1 mouse cellular context compared by ENCODE assay signal in the genomic region with DNA sequence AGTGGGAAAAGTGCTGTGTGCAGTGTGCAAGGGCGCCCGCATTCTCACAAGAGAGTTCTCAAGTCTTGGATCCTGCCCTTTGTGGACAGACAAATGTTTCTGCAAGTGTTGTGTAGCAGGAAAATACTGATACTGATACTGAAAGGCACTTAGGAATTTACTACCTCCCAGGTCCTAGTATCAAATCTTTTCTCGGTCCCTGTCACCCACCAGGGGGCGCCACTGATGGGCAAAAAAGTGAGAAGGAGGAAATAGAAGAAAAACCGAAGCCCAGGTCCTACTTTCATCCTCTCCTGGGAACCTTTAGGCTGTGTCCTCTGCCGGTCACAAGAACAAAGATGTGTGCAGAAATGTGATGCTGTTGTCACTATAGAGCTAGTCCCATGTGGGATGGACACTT.
TF ChIP-seq lines count a peak whose summit lies in the region.

No protein-coding gene starts in this region.

TF ChIP-seq in MEL, 35 proteins besides CTCF, POLR2A, EP300 and RAD21 (continued from another document):
- no peak for TF ChIP-seq HCFC1 (IDR thresholded peaks at IDR 0.05; ENCODE audit: low read depth, low read length)
- TF ChIP-seq ZNF384 (IDR thresholded peaks at IDR 0.05; ENCODE audit: low read depth, low read length): 0 out of 2 replicates have a peak, but pooled peaks have one; percentile 26
- no peak for TF ChIP-seq JUND (IDR thresholded peaks at IDR 0.05; ENCODE audit: low read depth, low read length)
- peak; percentile 52; the same call in 1 of the 2 replicates for TF ChIP-seq MXI1 (IDR thresholded peaks at IDR 0.05; ENCODE audit: low read depth, low read length)
- TF ChIP-seq SIN3A (IDR thresholded peaks at IDR 0.05; ENCODE audit: low read length): 0 out of 2 replicates have a peak, but pooled peaks have one; percentile 34
- peak; percentile 72 for TF ChIP-seq ZC3H11A (IDR thresholded peaks at IDR 0.05; ENCODE audit: low read depth, low read length)
- TF ChIP-seq ETS1 (IDR thresholded peaks at IDR 0.05; ENCODE audit: low read depth, low read length): no peak
TF ChIP-seq in MEL: peak in this region for 5.
